Mouse (Mus musculus): ENCODE measurements at regions not wholly inside any gene's neighbourhood (a gene's known extent, or its start where the extent isn't known, plus 50 kb on each side); places are given as distances from the start of the nearest gene placed in this dataset.
"Not testable (repeated sequence)": the region's sequence is repeated elsewhere in the genome, so short reads cannot be mapped to it uniquely, and the experiment has no call there.

GRCm38 (mm10) chr13:85035903-85036302 lies 153.3 kb upstream of the Ccnh start:
- no peak for DNase-seq (ENCODE audit: low read depth, low spot score)

GRCm38 (mm10) chr13:85036830-85037229 lies 152.4 kb upstream of the Ccnh start:
- DNase-seq (ENCODE audit: low read depth, low spot score) = no peak

GRCm38 (mm10) chr13:85066585-85067550 lies 122.3 kb upstream of the Ccnh start:
- peak; percentile 68 for DNase-seq (ENCODE audit: low read depth, low spot score)

GRCm38 (mm10) chr13:85067551-85068283 lies 121.5 kb upstream of the Ccnh start:
- DNase-seq (ENCODE audit: low read depth, low spot score) = no peak

GRCm38 (mm10) chr13:85068403-85068802 lies 120.8 kb upstream of the Ccnh start:
- no peak for DNase-seq (ENCODE audit: low read depth, low spot score)

GRCm38 (mm10) chr13:85083335-85083734 lies 105.9 kb upstream of the Ccnh start:
- peak; percentile 53 for DNase-seq (ENCODE audit: low read depth, low spot score)

GRCm38 (mm10) chr13:85083742-85084141 lies 105.5 kb upstream of the Ccnh start:
- no peak for DNase-seq (ENCODE audit: low read depth, low spot score)

- no peak for DNase-seq (ENCODE audit: low read depth, low spot score)
These were observed 93.0 kb upstream of the Ccnh start for GRCm38 (mm10) chr13:85096174-85096573.

- peak; percentile 26 for DNase-seq (ENCODE audit: low read depth, low spot score)
These were observed 65.9 kb upstream of the Ccnh start for GRCm38 (mm10) chr13:85123309-85123708.

GRCm38 (mm10) chr13:85126573-85127547 lies 62.3 kb upstream of the Ccnh start:
- DNase-seq (ENCODE audit: low read depth, low spot score) = not testable (repeated sequence)

- no peak for DNase-seq (ENCODE audit: low read depth, low spot score)
These were observed 61.7 kb upstream of the Ccnh start for GRCm38 (mm10) chr13:85127548-85127925.
